Mouse (Mus musculus) liver, adult 2 months (tissue): ENCODE data around the gene Mrps15.

Experiments
- CTCF ChIP-seq: fragments of 200-500 bp; IDR thresholded peaks from 2 replicates; pipeline ENCODE4 v1.5.1; 2011; ENCODE audit warnings: low read depth, low read length, control low read depth
- POLR2A ChIP-seq: fragments of 200-500 bp; IDR thresholded peaks from 2 replicates; pipeline ENCODE4 v1.6.1; 2011; ENCODE audit warnings: low read length, control low read depth; ENCODE audit not compliant: insufficient read depth; ENCODE audit errors: extremely low read depth

DNA sequence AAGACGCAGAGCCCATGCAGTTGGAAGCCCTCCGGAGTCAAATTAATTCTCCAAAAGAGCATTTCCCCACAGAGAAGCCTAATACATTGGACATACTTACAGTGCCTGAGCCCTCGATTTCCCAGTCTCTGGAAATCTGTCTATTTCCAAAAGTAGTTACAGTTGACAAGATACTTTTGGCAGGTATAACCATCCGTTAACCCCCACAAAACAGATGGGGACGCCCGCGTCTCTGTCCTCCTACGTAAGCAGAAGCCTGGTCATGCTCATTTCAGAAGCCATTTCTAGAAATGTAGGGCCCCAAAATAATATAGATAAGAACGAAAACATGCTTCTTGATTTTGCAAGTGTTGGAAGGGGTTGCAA, 12.3 kb downstream of the Mrps15 start:
- TF ChIP-seq CTCF: no peak
- TF ChIP-seq POLR2A: no peak
